Mouse (Mus musculus): ENCODE results near the gene Ifi203. TPM values are rescaled to one million over a fixed set of nuclear protein-coding genes. Genes with fewer than 3 reads are reported as not detected.
"Not testable (repeated sequence)": the region's sequence is repeated elsewhere in the genome, so short reads cannot be mapped to it uniquely, and the experiment has no call there.

Gene Ifi203
- polyA plus RNA-seq, 1 experiment from 2014 or later = 3.7 TPM

GRCm38 (mm10) chr1:173911808-173912464 lies 30.5 kb downstream of the Ifi203 start:
- ATAC-seq = no peak
- no peaks in the 10 kb centered on the region for H3K36me3 ChIP-seq (ENCODE audit: control insufficient read depth, insufficient read depth)
- no peaks in the 10 kb centered on the region for H3K27me3 ChIP-seq (replicated peaks; ENCODE audit: control insufficient read depth, insufficient read depth, low read length)
- WGBS = 91% methylated on average over 2 of the region's 2 CpGs
- no peak overlapping the region for H3K9ac ChIP-seq (ENCODE audit: low read depth, low read length)
- no peaks in the 10 kb centered on the region for H3K9me3 ChIP-seq (ENCODE audit: control insufficient read depth)
- H3K4me3 ChIP-seq (ENCODE audit: low read depth, low read length) = no peak overlapping the region
- no peak overlapping the region for H3K27ac ChIP-seq (ENCODE audit: low read depth, low read length)
- H3K4me1 ChIP-seq (replicated peaks; ENCODE audit: control insufficient read depth, insufficient read depth, low read length) = no peaks in the 10 kb centered on the region
- H3K4me2 ChIP-seq (replicated peaks; ENCODE audit: low read depth) = no peak overlapping the region
- no peak for TF ChIP-seq CTCF (IDR thresholded peaks at IDR 0.05; ENCODE audit: low read depth)

DNA sequence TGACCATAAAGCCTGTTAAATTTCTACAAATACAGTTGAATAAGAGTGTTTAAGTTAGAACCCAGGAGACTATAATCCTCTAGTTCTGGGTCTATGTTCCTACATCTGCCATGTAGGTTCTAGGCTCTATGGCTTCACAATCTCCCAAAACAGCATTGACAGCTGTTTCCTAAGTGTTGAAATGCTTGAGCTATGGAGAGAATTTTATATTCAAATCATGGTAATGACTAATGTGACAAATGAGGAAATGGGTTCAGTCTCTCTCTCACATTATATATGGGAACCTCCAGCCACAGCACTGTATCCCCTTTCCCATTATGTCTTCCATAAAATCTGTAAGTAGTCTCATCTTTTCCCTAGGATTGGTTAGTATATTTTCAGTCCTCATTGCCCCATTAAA lies 34.1 kb downstream of the Ifi203 start:
- not testable (repeated sequence) for H3K4me1 ChIP-seq (replicated peaks; ENCODE audit: control insufficient read depth, insufficient read depth, low read length); H3K4me2 ChIP-seq (replicated peaks; ENCODE audit: low read depth); H3K36me3 ChIP-seq (ENCODE audit: control insufficient read depth, insufficient read depth); H3K9me3 ChIP-seq (ENCODE audit: control insufficient read depth); ATAC-seq; H3K9ac ChIP-seq (ENCODE audit: low read depth, low read length); H3K4me3 ChIP-seq (ENCODE audit: low read depth, low read length); H3K27ac ChIP-seq (ENCODE audit: low read depth, low read length); H3K27me3 ChIP-seq (replicated peaks; ENCODE audit: control insufficient read depth, insufficient read depth, low read length)

- not testable (repeated sequence) for H3K36me3 ChIP-seq (ENCODE audit: control insufficient read depth, insufficient read depth); H3K9me3 ChIP-seq (ENCODE audit: control insufficient read depth); H3K4me3 ChIP-seq (ENCODE audit: low read depth, low read length); H3K4me2 ChIP-seq (replicated peaks; ENCODE audit: low read depth); H3K27ac ChIP-seq (ENCODE audit: low read depth, low read length); H3K4me1 ChIP-seq (replicated peaks; ENCODE audit: control insufficient read depth, insufficient read depth, low read length); ATAC-seq; H3K9ac ChIP-seq (ENCODE audit: low read depth, low read length); H3K27me3 ChIP-seq (replicated peaks; ENCODE audit: control insufficient read depth, insufficient read depth, low read length)
- 86% methylated on average over 4 of the region's 4 CpGs for WGBS
Measured at GRCm38 (mm10) chr1:173905885-173906284, 36.6 kb downstream of the Ifi203 start.

GRCm38 (mm10) chr1:173889741-173890140 lies 52.7 kb downstream of the Ifi203 start:
- H3K9me3 ChIP-seq (ENCODE audit: control insufficient read depth); H3K27me3 ChIP-seq (replicated peaks; ENCODE audit: control insufficient read depth, insufficient read depth, low read length); H3K4me2 ChIP-seq (replicated peaks; ENCODE audit: low read depth); ATAC-seq; H3K4me3 ChIP-seq (ENCODE audit: low read depth, low read length); H3K9ac ChIP-seq (ENCODE audit: low read depth, low read length); H3K4me1 ChIP-seq (replicated peaks; ENCODE audit: control insufficient read depth, insufficient read depth, low read length); H3K36me3 ChIP-seq (ENCODE audit: control insufficient read depth, insufficient read depth); H3K27ac ChIP-seq (ENCODE audit: low read depth, low read length): not testable (repeated sequence)

DNA sequence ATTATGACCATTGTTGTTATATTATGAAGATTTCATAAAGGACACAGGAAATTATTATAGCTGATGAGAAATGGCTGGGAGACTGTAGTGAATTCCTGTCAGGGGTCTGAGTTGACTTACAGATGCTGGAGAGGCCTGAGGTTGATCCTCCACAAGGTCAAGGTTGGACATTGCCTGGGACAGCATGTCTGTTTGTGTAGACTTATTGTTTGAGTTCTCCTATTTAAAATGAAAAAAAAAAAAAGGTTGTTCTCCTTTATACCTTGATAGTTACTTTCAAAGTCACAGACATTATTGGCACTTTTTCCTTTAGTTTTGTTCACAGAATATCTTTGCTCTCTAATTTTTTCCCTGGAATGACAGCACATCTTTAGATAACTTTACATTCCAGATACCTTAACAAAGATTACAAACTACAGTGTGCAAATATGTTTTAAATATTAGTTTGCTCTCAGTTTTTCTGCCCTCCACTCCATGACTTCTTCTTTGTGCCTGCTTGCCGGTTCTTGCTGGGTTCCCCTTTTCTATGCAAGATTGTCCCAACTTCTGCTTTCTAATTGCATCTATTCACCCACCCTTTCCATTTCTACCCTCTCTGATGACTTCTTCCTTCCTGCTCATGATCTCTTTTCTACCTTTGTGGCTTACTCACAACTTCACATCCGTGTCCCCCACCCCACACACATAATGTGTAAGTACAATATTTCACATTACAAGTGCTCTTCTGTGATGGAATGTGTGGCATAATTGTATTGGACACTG lies 55.3 kb downstream of the Ifi203 start:
- H3K9me3 ChIP-seq (ENCODE audit: control insufficient read depth); H3K9ac ChIP-seq (ENCODE audit: low read depth, low read length); H3K27ac ChIP-seq (ENCODE audit: low read depth, low read length); H3K4me1 ChIP-seq (replicated peaks; ENCODE audit: control insufficient read depth, insufficient read depth, low read length); H3K27me3 ChIP-seq (replicated peaks; ENCODE audit: control insufficient read depth, insufficient read depth, low read length); H3K36me3 ChIP-seq (ENCODE audit: control insufficient read depth, insufficient read depth); ATAC-seq; H3K4me3 ChIP-seq (ENCODE audit: low read depth, low read length); H3K4me2 ChIP-seq (replicated peaks; ENCODE audit: low read depth): not testable (repeated sequence)
- no CpG with 5 or more reads among the region's 2 CpGs for WGBS

DNA sequence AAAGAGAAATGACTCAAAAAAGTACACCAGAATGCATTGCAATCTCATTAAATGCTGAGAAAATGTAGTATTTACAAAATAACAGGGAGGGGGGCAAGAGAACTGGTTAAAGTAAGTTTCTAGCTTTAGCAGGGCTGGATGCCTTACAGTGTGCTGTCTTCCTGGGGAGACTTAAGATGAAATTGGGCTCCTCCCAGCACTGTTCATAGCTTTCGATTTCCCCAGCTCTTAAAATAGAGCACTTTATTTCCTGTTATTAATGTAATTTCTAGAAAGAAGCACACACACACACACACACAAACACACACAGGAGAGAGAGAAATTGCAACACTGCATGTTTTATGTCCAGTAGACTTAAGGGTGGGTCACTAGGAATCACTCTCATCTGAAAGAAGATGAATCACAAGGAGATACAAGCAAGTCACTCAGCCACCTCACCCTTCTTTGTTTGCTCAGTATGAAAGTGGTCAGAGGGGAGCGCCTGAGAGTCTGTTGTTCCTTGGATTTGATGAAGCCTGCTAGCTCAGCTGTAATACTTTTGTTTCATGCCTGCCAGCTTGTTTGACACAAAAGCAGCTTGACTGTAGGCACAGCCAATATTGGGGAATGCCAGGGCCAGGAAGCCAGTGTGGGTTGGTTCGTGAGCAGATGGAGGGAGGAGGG lies 62.3 kb downstream of the Ifi203 start:
- H3K4me1 ChIP-seq (replicated peaks; ENCODE audit: control insufficient read depth, insufficient read depth, low read length); ATAC-seq; H3K36me3 ChIP-seq (ENCODE audit: control insufficient read depth, insufficient read depth); H3K9ac ChIP-seq (ENCODE audit: low read depth, low read length); H3K27ac ChIP-seq (ENCODE audit: low read depth, low read length); H3K9me3 ChIP-seq (ENCODE audit: control insufficient read depth); H3K4me3 ChIP-seq (ENCODE audit: low read depth, low read length); H3K27me3 ChIP-seq (replicated peaks; ENCODE audit: control insufficient read depth, insufficient read depth, low read length); H3K4me2 ChIP-seq (replicated peaks; ENCODE audit: low read depth): not testable (repeated sequence)
- 60% methylated on average over 3 of the region's 3 CpGs for WGBS

- not testable (repeated sequence) for H3K4me3 ChIP-seq (ENCODE audit: low read depth, low read length); H3K27ac ChIP-seq (ENCODE audit: low read depth, low read length); H3K9me3 ChIP-seq (ENCODE audit: control insufficient read depth); H3K4me2 ChIP-seq (replicated peaks; ENCODE audit: low read depth); H3K36me3 ChIP-seq (ENCODE audit: control insufficient read depth, insufficient read depth); H3K4me1 ChIP-seq (replicated peaks; ENCODE audit: control insufficient read depth, insufficient read depth, low read length); H3K9ac ChIP-seq (ENCODE audit: low read depth, low read length); H3K27me3 ChIP-seq (replicated peaks; ENCODE audit: control insufficient read depth, insufficient read depth, low read length); ATAC-seq
- 67% methylated on average over 5 of the region's 5 CpGs for WGBS
Measured at GRCm38 (mm10) chr1:173879225-173879987, 63.1 kb downstream of the Ifi203 start.

- not testable (repeated sequence) for H3K4me3 ChIP-seq (ENCODE audit: low read depth, low read length); H3K9me3 ChIP-seq (ENCODE audit: control insufficient read depth); H3K27me3 ChIP-seq (replicated peaks; ENCODE audit: control insufficient read depth, insufficient read depth, low read length); H3K27ac ChIP-seq (ENCODE audit: low read depth, low read length); H3K9ac ChIP-seq (ENCODE audit: low read depth, low read length); H3K4me2 ChIP-seq (replicated peaks; ENCODE audit: low read depth); ATAC-seq; H3K36me3 ChIP-seq (ENCODE audit: control insufficient read depth, insufficient read depth); H3K4me1 ChIP-seq (replicated peaks; ENCODE audit: control insufficient read depth, insufficient read depth, low read length)
- 85% methylated on average over 6 of the region's 6 CpGs for WGBS
Measured at GRCm38 (mm10) chr1:173878264-173878663, 64.2 kb downstream of the Ifi203 start.

GRCm38 (mm10) chr1:173877125-173877524 lies 65.3 kb downstream of the Ifi203 start:
- H3K27me3 ChIP-seq (replicated peaks; ENCODE audit: control insufficient read depth, insufficient read depth, low read length); H3K4me3 ChIP-seq (ENCODE audit: low read depth, low read length); H3K4me2 ChIP-seq (replicated peaks; ENCODE audit: low read depth); H3K36me3 ChIP-seq (ENCODE audit: control insufficient read depth, insufficient read depth); H3K9me3 ChIP-seq (ENCODE audit: control insufficient read depth); H3K4me1 ChIP-seq (replicated peaks; ENCODE audit: control insufficient read depth, insufficient read depth, low read length); ATAC-seq; H3K9ac ChIP-seq (ENCODE audit: low read depth, low read length); H3K27ac ChIP-seq (ENCODE audit: low read depth, low read length): not testable (repeated sequence)
- 83% methylated on average over 1 of the region's 1 CpGs for WGBS
